Mouse (Mus musculus) erythroblast, embryonic 14.5 days (primary cell): ENCODE measurements around the gene Ywhag.

ENCODE experiments used
- GATA1 ChIP-seq: IDR thresholded peaks from 2 replicates; pipeline ENCODE4 v1.6.1; 2012; ENCODE audit warnings: low read length, inconsistent platforms, mixed read lengths
- TAL1 ChIP-seq: IDR thresholded peaks from 3 replicates; pipeline ENCODE4 v1.6.1; 2012; ENCODE audit warnings: low read length, inconsistent platforms, mixed read lengths

DNA sequence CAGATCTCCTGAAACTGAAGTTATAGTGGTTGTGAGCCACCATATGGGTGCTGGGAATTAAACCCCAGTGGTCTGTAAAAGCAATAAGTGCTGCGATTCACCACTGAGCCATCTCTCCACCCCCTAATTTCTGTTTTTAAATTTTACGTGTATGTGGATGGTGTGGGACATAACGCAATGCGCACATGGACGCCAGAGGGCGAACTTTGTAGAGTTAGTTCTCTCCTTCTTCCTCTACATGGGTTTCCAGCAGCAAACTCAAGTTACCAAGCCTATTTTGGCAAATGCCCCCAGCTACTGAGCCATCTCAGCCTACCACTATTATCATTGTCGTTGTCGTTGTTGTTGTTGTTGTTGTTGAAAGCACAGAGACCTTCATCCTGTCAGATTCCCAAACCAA is 57.2 kb downstream of the Ywhag start:
- TF ChIP-seq TAL1 (no peak), GATA1 (no peak)
